Mouse (Mus musculus) spleen, adult 2 months (tissue): ENCODE results near the gene Slc7a5. TPM values are rescaled to one million over a fixed set of nuclear protein-coding genes. Genes with fewer than 3 reads are reported as not detected.

Experiments used
- DNase-seq, 2 experiments: peaks; one replicate each; pipeline versions ENCODE4 v3.0.0 to v3.0.0-alpha.2; 2012 to 2021; ENCODE audit warnings: low spot score in 2 of 2, low read depth in 1 of 2
- H3K27ac ChIP-seq: fragments of 200-500 bp; 2 replicates; pipeline ENCODE4 v1.5.1; 2012; ENCODE audit warnings: low read length, inconsistent platforms; ENCODE audit not compliant: insufficient read depth
- H3K27me3 ChIP-seq: fragments of 200-500 bp; 2 replicates; pipeline ENCODE4 v1.6.1; 2012; ENCODE audit warnings: mild to moderate bottlenecking, moderate library complexity, low read length, inconsistent platforms; ENCODE audit not compliant: control insufficient read depth, insufficient read depth
- H3K36me3 ChIP-seq: fragments of 200-500 bp; 2 replicates; pipeline ENCODE4 v1.6.1; 2012; ENCODE audit warnings: mild to moderate bottlenecking, low read length, inconsistent platforms; ENCODE audit not compliant: control insufficient read depth, insufficient read depth
- H3K4me1 ChIP-seq: fragments of 200-500 bp; 2 replicates; pipeline ENCODE4 v1.6.1; 2011; ENCODE audit warnings: inconsistent platforms; ENCODE audit not compliant: control insufficient read depth, insufficient read depth, insufficient read length
- H3K4me3 ChIP-seq: fragments of 200-500 bp; 2 replicates; pipeline ENCODE4 v1.5.1; 2011; ENCODE audit warnings: mild to moderate bottlenecking, inconsistent platforms; ENCODE audit not compliant: insufficient read depth, insufficient read length; ENCODE audit errors: extremely low read depth
- CTCF ChIP-seq: fragments of 200-500 bp; IDR thresholded peaks from 2 replicates; pipeline ENCODE4 v1.5.1; 2011; ENCODE audit warnings: mild to moderate bottlenecking, inconsistent platforms; ENCODE audit not compliant: insufficient read depth, insufficient read length, insufficient replicate concordance; ENCODE audit errors: extremely low read depth
- POLR2A ChIP-seq: fragments of 200-500 bp; IDR thresholded peaks from 2 replicates; pipeline ENCODE4 v1.6.1; 2011; ENCODE audit warnings: low read depth, low read length, inconsistent platforms
- WGBS: fragments of 180-500 bp; shearing (Covaris S2); methylation state at CpG from one replicate; pipeline ENCODE4 v1.1.7; 2018; 5-methylcytosine and 5-hydroxymethylcytosine counted together
- polyA plus RNA-seq: library from polyadenylated mRNA; depleted of rRNA; stranded (reverse); fragments of >200 nt; gene quantifications from 2 replicates; pipeline ENCODE4 v1.2.3, GENCODE M21; 2012

The Slc7a5 gene
- polyA plus RNA-seq, 1 experiment, result 45.0 TPM

DNA sequence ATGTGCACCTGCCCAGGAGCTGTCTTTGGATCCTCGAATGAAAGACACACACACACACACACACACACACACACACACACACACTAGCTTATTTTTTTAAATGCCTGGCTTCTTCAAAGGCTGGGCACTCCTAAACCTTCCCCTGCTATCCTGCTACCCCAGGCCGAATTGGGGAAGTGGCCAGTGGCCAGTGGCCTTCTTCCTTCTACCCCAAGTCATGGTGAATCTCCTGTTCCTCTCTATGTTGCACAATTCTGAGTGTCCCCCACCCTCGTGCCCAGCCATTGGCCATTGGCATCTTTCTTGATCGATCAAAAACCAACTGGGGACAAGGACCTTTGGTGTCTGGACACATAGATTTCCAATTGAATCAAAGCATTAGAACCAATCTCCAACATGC, 22.6 kb upstream of the Slc7a5 start:
- Histone ChIP-seq H3K4me3 (no peak overlapping the region), H3K36me3 (no peaks in the 10 kb centered on the region), H3K4me1 (no peaks in the 10 kb centered on the region), H3K27ac (no peak overlapping the region), H3K27me3 (no peaks in the 10 kb centered on the region)
- WGBS, result 73% methylated on average over 4 of the region's 4 CpGs
- no peak for DNase-seq
- TF ChIP-seq CTCF (no peak), POLR2A (no peak)

DNA sequence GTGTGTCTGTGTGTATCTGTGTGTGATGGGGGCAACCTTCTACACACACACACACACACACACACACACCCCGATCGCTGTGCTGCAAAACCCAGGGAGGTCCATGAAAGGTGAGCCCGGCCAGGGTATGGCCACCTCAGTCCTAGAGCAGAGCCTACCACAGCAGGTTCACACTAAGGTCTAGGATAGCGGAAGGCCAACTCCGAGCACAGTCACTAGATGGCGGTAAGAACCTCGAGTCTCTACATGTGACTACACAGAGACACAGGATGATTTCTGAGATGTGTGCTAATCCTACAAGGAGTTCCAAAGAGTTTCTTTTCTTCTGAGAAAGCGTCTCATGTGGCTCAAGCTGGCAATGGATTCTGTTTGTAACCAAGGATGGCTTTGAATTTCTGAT, 19.8 kb upstream of the Slc7a5 start:
- WGBS, result 28% methylated on average over 8 of the region's 8 CpGs
- H3K36me3 ChIP-seq, result no peaks in the 10 kb centered on the region
- no peaks in the 10 kb centered on the region for H3K4me1 ChIP-seq
- H3K4me3 ChIP-seq, result no peak overlapping the region
- TF ChIP-seq POLR2A, result no peak
- TF ChIP-seq CTCF, result peak; percentile 34; the same call in 1 of the 2 replicates
- H3K27me3 ChIP-seq, result no peaks in the 10 kb centered on the region
- DNase-seq, result peak in 1 of 2 experiments; percentile 41
- no peak overlapping the region for H3K27ac ChIP-seq

DNA sequence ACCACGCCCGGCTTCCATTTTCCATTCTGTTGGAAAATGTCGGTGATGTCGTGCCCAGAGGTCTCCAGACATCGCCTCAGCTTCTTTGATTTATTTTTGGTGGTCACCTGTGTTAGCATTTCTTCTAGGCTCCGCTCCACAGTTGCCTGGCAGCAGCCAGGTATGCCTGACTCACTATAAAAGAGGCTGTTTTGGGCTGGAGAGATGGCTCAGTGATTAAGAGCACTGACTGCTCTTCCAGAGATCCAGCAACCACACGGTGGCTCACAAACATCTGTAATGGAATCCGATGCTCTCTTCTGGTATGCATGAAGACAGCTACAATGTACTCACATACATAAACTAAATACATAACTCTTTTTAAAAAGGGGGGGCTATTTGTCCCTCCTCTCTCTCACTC, 18.8 kb upstream of the Slc7a5 start:
- WGBS, result 67% methylated on average over 8 of the region's 8 CpGs
- Histone ChIP-seq H3K36me3 (no peaks in the 10 kb centered on the region), H3K4me3 (no peak overlapping the region), H3K27ac (no peak overlapping the region), H3K4me1 (no peaks in the 10 kb centered on the region), H3K27me3 (no peaks in the 10 kb centered on the region)
- no peak for DNase-seq
- no peak for TF ChIP-seq POLR2A
- no peak for TF ChIP-seq CTCF

DNA sequence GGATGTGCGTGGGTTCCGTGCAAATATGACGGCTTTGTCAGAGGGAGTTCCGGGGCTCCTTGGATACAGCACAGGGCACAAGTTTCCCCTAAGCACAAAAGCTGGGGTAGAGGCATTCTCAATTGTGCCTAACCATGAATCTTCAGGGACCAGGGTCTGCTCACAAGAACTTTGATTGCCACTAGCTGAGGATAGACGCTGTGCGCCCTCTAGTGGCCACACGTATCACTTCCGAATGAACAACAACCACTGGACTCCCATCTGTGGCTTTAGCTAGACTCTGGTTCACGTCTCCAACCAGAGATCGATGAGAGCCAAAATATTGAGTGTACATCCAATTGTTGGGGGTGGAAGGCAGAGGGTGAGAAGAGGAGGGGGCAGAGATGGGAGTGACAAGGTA, 18.1 kb upstream of the Slc7a5 start:
- H3K36me3 ChIP-seq, result no peaks in the 10 kb centered on the region
- H3K4me1 ChIP-seq, result no peaks in the 10 kb centered on the region
- H3K4me3 ChIP-seq, result no peak overlapping the region
- H3K27ac ChIP-seq, result no peak overlapping the region
- TF ChIP-seq POLR2A (no peak), CTCF (peak; percentile 78; the same call in 1 of the 2 replicates)
- WGBS, result 31% methylated on average over 10 of the region's 10 CpGs
- no peaks in the 10 kb centered on the region for H3K27me3 ChIP-seq
- peak; percentile 43 to 69 for DNase-seq

DNA sequence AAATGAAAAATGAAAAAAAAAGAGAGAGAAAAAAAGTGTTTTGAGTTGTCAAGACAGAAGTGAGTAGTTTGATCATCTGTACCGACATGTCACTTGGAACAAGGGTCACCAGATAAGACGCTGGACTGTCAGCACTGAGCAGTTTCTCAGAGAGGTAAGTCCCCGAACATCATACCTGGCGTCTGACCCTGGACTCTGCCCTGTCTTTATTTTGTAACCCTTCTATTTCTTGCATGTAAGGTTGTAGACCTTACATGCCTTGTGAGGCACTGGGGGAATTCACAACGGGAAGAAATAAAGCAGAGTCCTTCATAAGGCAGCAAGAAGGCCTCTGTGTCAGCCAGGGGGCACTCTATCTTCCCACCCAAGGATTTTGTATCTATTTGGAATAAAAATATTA, 17.2 kb upstream of the Slc7a5 start:
- no peak overlapping the region for H3K4me3 ChIP-seq
- no peak for DNase-seq
- no peaks in the 10 kb centered on the region for H3K36me3 ChIP-seq
- no peaks in the 10 kb centered on the region for H3K4me1 ChIP-seq
- H3K27ac ChIP-seq, result no peak overlapping the region
- TF ChIP-seq POLR2A (no peak), CTCF (no peak)
- H3K27me3 ChIP-seq, result no peaks in the 10 kb centered on the region
- 86% methylated on average over 5 of the region's 5 CpGs for WGBS

DNA sequence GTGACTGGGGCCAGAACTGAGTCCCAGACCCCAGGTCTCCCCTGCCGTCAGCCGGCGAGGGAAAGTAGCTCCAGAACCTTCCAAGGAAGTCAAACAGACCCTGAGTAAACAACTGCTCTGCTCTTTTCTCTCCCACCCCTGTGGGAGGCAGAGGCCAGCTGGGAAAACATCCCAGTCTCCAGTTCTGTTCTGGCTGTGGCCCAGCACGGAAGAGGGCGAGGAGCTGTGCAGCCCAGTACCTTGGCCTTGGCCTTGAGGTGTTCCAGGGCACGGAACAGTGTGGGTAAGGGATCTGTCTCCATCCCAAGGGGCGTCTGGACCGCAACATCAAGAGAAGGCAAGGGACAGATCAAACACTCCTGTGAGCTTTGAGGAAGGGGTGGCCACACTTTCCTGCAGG, 14.6 kb upstream of the Slc7a5 start:
- no peak overlapping the region for H3K4me3 ChIP-seq

DNA sequence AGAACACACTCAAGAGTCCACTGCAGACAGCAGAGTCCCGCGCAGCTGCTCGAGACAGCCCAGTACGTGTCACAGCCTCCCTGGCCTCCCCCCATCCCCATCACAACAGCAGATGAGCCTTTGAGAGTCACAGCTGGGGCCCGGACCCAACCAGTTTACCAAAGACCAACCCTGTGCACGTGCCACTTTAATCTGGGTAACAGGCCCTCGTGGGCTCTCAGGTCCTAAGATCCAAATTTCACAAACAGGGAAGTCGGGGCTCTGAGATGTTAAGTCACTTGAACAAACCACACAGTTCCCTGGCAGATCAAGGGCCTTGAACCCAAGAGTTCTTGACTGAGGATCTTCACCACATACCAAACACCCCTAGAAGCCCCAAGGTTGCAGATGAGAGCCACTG, 14.1 kb upstream of the Slc7a5 start:
- 77% methylated on average over 8 of the region's 8 CpGs for WGBS
- Histone ChIP-seq H3K36me3 (no peaks in the 10 kb centered on the region), H3K27me3 (no peaks in the 10 kb centered on the region), H3K27ac (no peak overlapping the region), H3K4me3 (no peak overlapping the region), H3K4me1 (no peaks in the 10 kb centered on the region)
- TF ChIP-seq CTCF (no peak), POLR2A (no peak)
- DNase-seq, result no peak

More for the DNA sequence above, 14.6 kb upstream of the Slc7a5 start:
- Histone ChIP-seq H3K27me3 (no peaks in the 10 kb centered on the region), H3K4me1 (no peaks in the 10 kb centered on the region), H3K36me3 (no peaks in the 10 kb centered on the region), H3K27ac (no peak overlapping the region)
- WGBS, result 87% methylated on average over 8 of the region's 8 CpGs
- TF ChIP-seq CTCF (no peak), POLR2A (no peak)
- DNase-seq, result no peak
